Mouse (Mus musculus) adrenal gland, postnatal 36 days (tissue): ENCODE data around the gene Odr4. TPM values are rescaled to one million over a fixed set of nuclear protein-coding genes. Genes with fewer than 3 reads are reported as not detected.

Source experiments
- total RNA-seq, 2 experiments: library from RNA; stranded (reverse); gene quantifications; 2 replicates each; pipeline ENCODE4 v1.2.3; 2021

The Odr4 gene
- total RNA-seq, 2 experiments from 2014 or later, result 45.2 to 48.1 TPM

Other genes with a start within 250 kb of the Odr4 start
- gene Pdc, start 73.7 kb downstream of the Odr4 start, total RNA-seq, result not detected
- gene Tpr, start 242 bp downstream of the Odr4 start, total RNA-seq, result 100 to 1,000 TPM; 123 to 128 TPM
- gene Prg4, start 73.1 kb upstream of the Odr4 start, total RNA-seq, result 1 to 10 TPM; 5.0 to 5.1 TPM